Mouse (Mus musculus) heart, postnatal 0 days (tissue): ENCODE results near the gene Arid1b. TPM values are rescaled to one million over a fixed set of nuclear protein-coding genes. Genes with fewer than 3 reads are reported as not detected.

Source experiments
- ATAC-seq: fragments of 200-750 bp; cut with Nextera tagmentation; 2 replicates; pipeline ENCODE4 v1.8.0; 2017; ENCODE audit warnings: low read depth, moderate number of reproducible peaks, moderate library complexity; ENCODE audit not compliant: insufficient read depth
- DNase-seq: peaks from one replicate; pipeline ENCODE4 v3.0.0-alpha.2; 2016; ENCODE audit warnings: low spot score
- H3K27ac ChIP-seq: fragments of 300-500 bp; sonication (generic); 2 replicates; pipeline ENCODE4 v1.5.1; 2014; ENCODE audit warnings: low read depth, mild to moderate bottlenecking
- H3K27me3 ChIP-seq: fragments of 300-500 bp; sonication (generic); 2 replicates; pipeline ENCODE4 v1.6.1; 2014; ENCODE audit warnings: low read length, mixed read lengths; ENCODE audit not compliant: control insufficient read depth, insufficient read depth
- H3K36me3 ChIP-seq: fragments of 300-500 bp; sonication (generic); replicated peaks from 2 replicates; pipeline ENCODE4 v1.6.1; 2014; ENCODE audit warnings: low read length, mixed read lengths; ENCODE audit not compliant: control insufficient read depth, insufficient read depth
- H3K4me1 ChIP-seq: fragments of 300-500 bp; sonication (generic); 2 replicates; pipeline ENCODE4 v1.6.1; 2014; ENCODE audit warnings: antibody characterized with exemption; ENCODE audit not compliant: control insufficient read depth, insufficient read depth
- H3K4me2 ChIP-seq: fragments of 300-500 bp; sonication (generic); 2 replicates; pipeline ENCODE4 v1.6.1; 2014; ENCODE audit warnings: low read depth, mild to moderate bottlenecking, low read length, moderate library complexity
- H3K4me3 ChIP-seq: fragments of 300-500 bp; sonication (generic); 2 replicates; pipeline ENCODE4 v1.5.1; 2014; ENCODE audit warnings: low read depth, low read length
- H3K9ac ChIP-seq: fragments of 300-500 bp; sonication (generic); replicated peaks from 2 replicates; pipeline ENCODE4 v1.6.1; 2014; ENCODE audit warnings: low read depth, low read length, mixed read lengths
- H3K9me3 ChIP-seq: fragments of 300-500 bp; sonication (generic); replicated peaks from 2 replicates; pipeline ENCODE4 v1.6.1; 2016; ENCODE audit warnings: low read length; ENCODE audit not compliant: control insufficient read depth
- CTCF ChIP-seq: IDR thresholded peaks from 2 replicates; pipeline ENCODE4 v1.5.1; 2016; ENCODE audit warnings: antibody characterized with exemption, control low read depth, low read depth
- EP300 ChIP-seq: IDR thresholded peaks from 2 replicates; pipeline ENCODE4 v1.6.1; 2016; ENCODE audit warnings: antibody characterized with exemption, low read depth
- WGBS: fragments of 180-500 bp; shearing (Covaris S2); extraction: QIAGEN DNeasy Blood & Tissue Kit; methylation state at CpG from one replicate; pipeline ENCODE4 v1.1.7; 2014; 5-methylcytosine and 5-hydroxymethylcytosine counted together
- polyA plus RNA-seq: library from polyadenylated mRNA; unstranded; fragments of >200 nt; fragmentation: Nextera tagmentation; extraction: Ambion mirVana; gene quantifications from 2 replicates; pipeline ENCODE4 v1.2.1, GENCODE M21; 2015
- total RNA-seq: library from RNA; depleted of rRNA; stranded (reverse); fragments of >200 nt; gene quantifications from 2 replicates; pipeline ENCODE4 v1.2.3, GENCODE M21; 2014; ENCODE audit warnings: low replicate concordance

Gene Arid1b
- total and polyA plus RNA-seq, 2 experiments from 2014 or later, result 4.4 to 27.3 TPM

GRCm38 (mm10) chr17:5039826-5040225 is 45.7 kb downstream of the Arid1b start:
- Histone ChIP-seq H3K4me3 (no peak overlapping the region), H3K27me3 (no peaks in the 10 kb centered on the region), H3K4me1 (no peaks in the 10 kb centered on the region), H3K27ac (no peak overlapping the region), H3K9ac (no peak overlapping the region), H3K9me3 (no peaks in the 10 kb centered on the region), H3K4me2 (no peak overlapping the region), H3K36me3 (0 out of 2 replicates have a peak, but pooled peaks cover 9% of the 10 kb centered on the region)
- TF ChIP-seq CTCF (no peak), EP300 (no peak)
- ATAC-seq (no peak), DNase-seq (no peak)
- WGBS, result 74% methylated on average over 2 of the region's 2 CpGs

GRCm38 (mm10) chr17:5043871-5044270 is 49.7 kb downstream of the Arid1b start:
- 44% methylated on average over 7 of the region's 7 CpGs for WGBS
- Histone ChIP-seq H3K36me3 (0 out of 2 replicates have a peak, but pooled peaks cover 9% of the 10 kb centered on the region), H3K9me3 (no peaks in the 10 kb centered on the region), H3K4me3 (no peak overlapping the region), H3K27ac (no peak overlapping the region), H3K4me2 (no peak overlapping the region), H3K4me1 (no peaks in the 10 kb centered on the region), H3K9ac (no peak overlapping the region), H3K27me3 (no peaks in the 10 kb centered on the region)
- no peak for TF ChIP-seq CTCF
- TF ChIP-seq EP300, result no peak
- no peak for DNase-seq
- ATAC-seq, result peak; percentile 27; the same call in 1 of the 2 replicates

- H3K9ac ChIP-seq, result no peak overlapping the region
- DNase-seq (no peak), ATAC-seq (no peak)
- WGBS, result 88% methylated on average over 5 of the region's 5 CpGs
- H3K36me3 ChIP-seq, result 0 out of 2 replicates have a peak, but pooled peaks cover 6% of the 10 kb centered on the region
- no peak overlapping the region for H3K4me3 ChIP-seq
- no peak for TF ChIP-seq CTCF
- TF ChIP-seq EP300, result no peak
- H3K9me3 ChIP-seq, result no peaks in the 10 kb centered on the region
- H3K4me1 ChIP-seq, result no peaks in the 10 kb centered on the region; the same call in 1 of the 2 replicates
- H3K4me2 ChIP-seq, result no peak overlapping the region
- H3K27ac ChIP-seq, result no peak overlapping the region
- H3K27me3 ChIP-seq, result no peaks in the 10 kb centered on the region
These were observed 51.5 kb downstream of the Arid1b start for GRCm38 (mm10) chr17:5045613-5046012.

- no peaks in the 10 kb centered on the region for H3K27me3 ChIP-seq
- no peaks in the 10 kb centered on the region for H3K9me3 ChIP-seq
- peaks cover 14% of the 10 kb centered on the region for H3K4me1 ChIP-seq
- no peak for DNase-seq
- no peak for ATAC-seq
- no peak overlapping the region for H3K27ac ChIP-seq
- H3K4me2 ChIP-seq, result no peak overlapping the region
- no peaks in the 10 kb centered on the region for H3K36me3 ChIP-seq
- no peak overlapping the region for H3K9ac ChIP-seq
- WGBS, result 90% methylated on average over 4 of the region's 4 CpGs
- H3K4me3 ChIP-seq, result no peak overlapping the region
- TF ChIP-seq CTCF, result no peak
- no peak for TF ChIP-seq EP300
These were observed 53.2 kb downstream of the Arid1b start for GRCm38 (mm10) chr17:5047373-5047772.

GRCm38 (mm10) chr17:5050266-5050665 is 56.1 kb downstream of the Arid1b start:
- ATAC-seq (no peak), DNase-seq (no peak)
- Histone ChIP-seq H3K9me3 (no peaks in the 10 kb centered on the region), H3K36me3 (no peaks in the 10 kb centered on the region), H3K4me2 (no peak overlapping the region), H3K9ac (no peak overlapping the region), H3K4me1 (peaks cover 22% of the 10 kb centered on the region), H3K27me3 (no peaks in the 10 kb centered on the region), H3K4me3 (no peak overlapping the region), H3K27ac (no peak overlapping the region)
- WGBS, result 78% methylated on average over 8 of the region's 8 CpGs
- TF ChIP-seq CTCF (no peak), EP300 (no peak)

GRCm38 (mm10) chr17:5050970-5051530 is 56.9 kb downstream of the Arid1b start:
- WGBS, result 41% methylated on average over 7 of the region's 7 CpGs
- ATAC-seq, result peak; percentile 78
- H3K4me1 ChIP-seq, result peaks cover 25% of the 10 kb centered on the region

More at GRCm38 (mm10) chr17:5050970-5051530, 56.9 kb downstream of the Arid1b start:
- Histone ChIP-seq H3K27ac (no peak overlapping the region), H3K4me3 (no peak overlapping the region), H3K27me3 (no peaks in the 10 kb centered on the region), H3K36me3 (no peaks in the 10 kb centered on the region), H3K9ac (no peak overlapping the region), H3K4me2 (no peak overlapping the region), H3K9me3 (no peaks in the 10 kb centered on the region)
- peak; percentile 14; the same call in 1 of the 2 replicates for TF ChIP-seq CTCF
- TF ChIP-seq EP300, result peak; percentile 34; the same call in 1 of the 2 replicates
- DNase-seq, result peak; percentile 28
